Mouse (Mus musculus): ENCODE results near the gene Omt2a. TPM values are rescaled to one million over a fixed set of nuclear protein-coding genes. Genes with fewer than 3 reads are reported as not detected.
A peak's percentile ranks its signal among the peaks of the same experiment; 100 is the strongest.
"Not testable (repeated sequence)": the region's sequence is repeated elsewhere in the genome, so short reads cannot be mapped to it uniquely, and the experiment has no call there.

Gene Omt2a
- not detected in 2 replicates for polyA plus RNA-seq (2015; fragmentation: Nextera tagmentation; extraction: Ambion mirVana)

GRCm38 (mm10) chr9:78314696-78315095 is at the start of gene Omt2a:
Omt2a (minus strand) TSS chr9:78314796.
- Histone ChIP-seq H3K4me3 (no peak within 1 kb of the TSS), H3K27ac (replicated peaks) (no peak within 1 kb of the TSS), H3K36me3 (no peaks in the 10 kb centered on the region), H3K27me3 (no peaks in the 10 kb centered on the region), H3K9me3 (no peaks in the 10 kb centered on the region), H3K9ac (no peak within 1 kb of the TSS), H3K4me2 (no peak within 1 kb of the TSS), H3K4me1 (replicated peaks) (no peaks in the 10 kb centered on the region)
- no peak for ATAC-seq (ENCODE audit: low read depth)
- 82% methylated on average over 2 of the region's 2 CpGs for WGBS

- Histone ChIP-seq H3K27me3 (no peaks in the 10 kb centered on the region), H3K9me3 (no peaks in the 10 kb centered on the region), H3K36me3 (no peaks in the 10 kb centered on the region), H3K4me2 (no peak overlapping the region), H3K27ac (replicated peaks) (no peak overlapping the region), H3K4me1 (replicated peaks) (no peaks in the 10 kb centered on the region), H3K4me3 (no peak overlapping the region), H3K9ac (no peak overlapping the region)
- 78% methylated on average over 6 of the region's 6 CpGs for WGBS
- ATAC-seq (ENCODE audit: low read depth), result no peak
Observed at GRCm38 (mm10) chr9:78363374-78363773, 48.8 kb upstream of the Omt2a start.

- WGBS, result 52% methylated on average over 2 of the region's 2 CpGs
- no peak for ATAC-seq (ENCODE audit: low read depth)
- H3K4me2 ChIP-seq, result no peak overlapping the region
Observed at GRCm38 (mm10) chr9:78360484-78360872, 45.9 kb upstream of the Omt2a start.

GRCm38 (mm10) chr9:78359750-78360483 is 45.3 kb upstream of the Omt2a start:
- H3K4me2 ChIP-seq, result no peak overlapping the region
- no peaks in the 10 kb centered on the region for H3K4me1 ChIP-seq (replicated peaks)
- ATAC-seq (ENCODE audit: low read depth), result no peak
- no peaks in the 10 kb centered on the region for H3K27me3 ChIP-seq
- H3K9me3 ChIP-seq, result no peaks in the 10 kb centered on the region
- 86% methylated on average over 6 of the region's 6 CpGs for WGBS
- H3K36me3 ChIP-seq, result no peaks in the 10 kb centered on the region
- H3K27ac ChIP-seq (replicated peaks), result no peak overlapping the region
- H3K4me3 ChIP-seq, result no peak overlapping the region
- H3K9ac ChIP-seq, result no peak overlapping the region

More at GRCm38 (mm10) chr9:78360484-78360872, 45.9 kb upstream of the Omt2a start:
- H3K36me3 ChIP-seq, result no peaks in the 10 kb centered on the region
- H3K9me3 ChIP-seq, result no peaks in the 10 kb centered on the region
- no peak overlapping the region for H3K9ac ChIP-seq
- no peak overlapping the region for H3K27ac ChIP-seq (replicated peaks)
- H3K27me3 ChIP-seq, result no peaks in the 10 kb centered on the region
- H3K4me3 ChIP-seq, result no peak overlapping the region
- no peaks in the 10 kb centered on the region for H3K4me1 ChIP-seq (replicated peaks)

DNA sequence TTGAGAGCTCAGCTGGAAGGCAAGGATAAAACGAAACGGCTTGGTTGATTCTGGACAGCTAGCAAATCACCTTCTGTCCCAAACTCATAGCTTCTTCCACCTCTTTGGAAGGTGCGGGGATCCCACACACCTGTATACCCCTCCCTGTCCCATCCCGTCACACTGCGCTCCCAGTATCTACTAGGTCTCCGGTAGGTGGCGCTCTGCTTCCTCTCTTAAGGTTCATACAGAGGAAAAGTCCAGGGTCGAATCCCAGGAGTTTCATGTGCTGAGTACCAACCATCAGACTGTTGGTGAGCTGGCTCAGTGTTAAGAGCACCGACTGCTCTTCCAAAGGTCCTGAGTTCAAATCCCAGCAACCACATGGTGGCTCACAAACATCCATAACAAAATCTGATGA is 43.5 kb upstream of the Omt2a start:
- ATAC-seq (ENCODE audit: low read depth), result peak; percentile 43; the same call in 1 of the 2 replicates
- H3K27me3 ChIP-seq, result no peaks in the 10 kb centered on the region

DNA sequence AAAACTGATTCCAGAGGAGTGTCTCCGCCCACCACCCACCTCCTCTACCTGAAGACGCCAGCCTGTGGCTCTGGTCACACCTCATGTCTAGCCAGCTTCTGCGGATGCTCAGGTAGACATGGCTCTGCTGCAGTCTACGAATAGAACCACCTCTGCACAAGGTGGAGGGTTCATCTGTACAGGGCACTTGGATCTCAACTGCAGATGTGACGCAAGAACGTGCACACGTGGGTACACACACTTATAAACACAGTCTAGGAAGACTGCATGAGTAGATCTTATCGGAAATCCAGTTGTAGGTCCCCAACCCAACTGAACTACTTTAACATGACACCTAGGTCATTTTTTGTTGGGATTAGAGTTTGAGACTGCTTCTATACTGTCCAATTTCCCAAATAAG is 41.0 kb upstream of the Omt2a start, which contains the start of gene Gsta2:
Gene Gsta2, minus strand, starts transcription at position 178 of the 400 bp plus-strand sequence.
- Histone ChIP-seq H3K9me3 (no peaks in the 10 kb centered on the region), H3K4me1 (replicated peaks) (no peaks in the 10 kb centered on the region), H3K36me3 (no peaks in the 10 kb centered on the region), H3K27ac (replicated peaks) (no peak within 1 kb of the TSS), H3K4me3 (no peak within 1 kb of the TSS), H3K9ac (no peak within 1 kb of the TSS), H3K4me2 (no peak within 1 kb of the TSS), H3K27me3 (no peaks in the 10 kb centered on the region)
- WGBS, result 88% methylated on average over 8 of the region's 8 CpGs
- ATAC-seq (ENCODE audit: low read depth), result no peak

More for the DNA sequence above, 43.5 kb upstream of the Omt2a start:
- Histone ChIP-seq H3K4me2 (no peak overlapping the region), H3K9me3 (no peaks in the 10 kb centered on the region), H3K27ac (replicated peaks) (no peak overlapping the region), H3K9ac (no peak overlapping the region), H3K4me3 (no peak overlapping the region), H3K36me3 (no peaks in the 10 kb centered on the region), H3K4me1 (replicated peaks) (no peaks in the 10 kb centered on the region)
- 17% methylated on average over 9 of the region's 9 CpGs for WGBS

- Histone ChIP-seq H3K27ac (replicated peaks) (no peak overlapping the region), H3K36me3 (no peaks in the 10 kb centered on the region), H3K27me3 (no peaks in the 10 kb centered on the region), H3K4me1 (replicated peaks) (no peaks in the 10 kb centered on the region), H3K9me3 (no peaks in the 10 kb centered on the region), H3K9ac (no peak overlapping the region), H3K4me3 (no peak overlapping the region), H3K4me2 (no peak overlapping the region)
- WGBS, result 78% methylated on average over 11 of the region's 11 CpGs
- no peak for ATAC-seq (ENCODE audit: low read depth)
Observed at GRCm38 (mm10) chr9:78354665-78355578, 40.3 kb upstream of the Omt2a start.

DNA sequence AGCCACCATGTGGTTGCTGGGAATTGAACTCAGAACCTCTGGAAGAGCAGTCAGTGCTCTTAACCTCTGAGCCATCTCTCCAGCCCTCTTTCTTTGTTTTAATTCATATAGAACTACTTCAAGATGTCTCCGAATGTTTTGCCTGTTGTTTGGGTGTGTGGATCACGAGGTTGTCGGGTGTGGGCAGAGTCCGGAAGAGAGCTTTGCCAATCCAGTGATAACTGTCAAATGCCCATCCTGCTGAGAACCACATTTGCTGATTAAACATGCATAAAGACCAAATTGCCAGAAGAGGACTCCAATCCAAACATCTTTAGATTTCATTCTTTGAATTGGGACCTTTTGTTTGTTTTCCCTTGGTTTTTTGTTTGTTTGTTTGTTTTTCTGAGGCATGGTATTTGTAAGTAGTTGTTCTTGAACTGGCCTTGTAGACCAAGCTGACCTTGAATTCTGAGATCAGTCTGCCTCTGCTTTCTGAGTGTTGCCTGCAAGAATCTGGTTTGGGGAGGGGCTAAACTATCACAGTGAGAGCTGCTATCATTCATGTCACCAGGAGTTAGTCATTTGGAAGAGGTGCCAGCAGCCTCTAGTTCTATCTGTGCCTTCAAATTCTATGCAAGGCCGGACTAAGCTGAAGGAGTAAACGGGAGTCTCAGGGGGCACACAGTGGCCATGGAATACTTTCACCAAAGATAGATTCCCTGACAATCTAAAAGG is 37.1 kb upstream of the Omt2a start:
- H3K4me2 ChIP-seq, result no peak overlapping the region
- H3K4me3 ChIP-seq, result no peak overlapping the region
- no peak overlapping the region for H3K9ac ChIP-seq
- ATAC-seq (ENCODE audit: low read depth), result no peak
- no peak overlapping the region for H3K27ac ChIP-seq (replicated peaks)
- H3K4me1 ChIP-seq (replicated peaks), result no peaks in the 10 kb centered on the region
- no peaks in the 10 kb centered on the region for H3K9me3 ChIP-seq
- H3K36me3 ChIP-seq, result no peaks in the 10 kb centered on the region
- no peaks in the 10 kb centered on the region for H3K27me3 ChIP-seq
- 85% methylated on average over 6 of the region's 6 CpGs for WGBS

- not testable (repeated sequence) for H3K4me3 ChIP-seq; H3K27ac ChIP-seq (replicated peaks); H3K4me2 ChIP-seq; H3K27me3 ChIP-seq; H3K9me3 ChIP-seq; H3K36me3 ChIP-seq; ATAC-seq (ENCODE audit: low read depth); H3K9ac ChIP-seq; H3K4me1 ChIP-seq (replicated peaks)
Observed at GRCm38 (mm10) chr9:78350007-78350406, 35.4 kb upstream of the Omt2a start.

DNA sequence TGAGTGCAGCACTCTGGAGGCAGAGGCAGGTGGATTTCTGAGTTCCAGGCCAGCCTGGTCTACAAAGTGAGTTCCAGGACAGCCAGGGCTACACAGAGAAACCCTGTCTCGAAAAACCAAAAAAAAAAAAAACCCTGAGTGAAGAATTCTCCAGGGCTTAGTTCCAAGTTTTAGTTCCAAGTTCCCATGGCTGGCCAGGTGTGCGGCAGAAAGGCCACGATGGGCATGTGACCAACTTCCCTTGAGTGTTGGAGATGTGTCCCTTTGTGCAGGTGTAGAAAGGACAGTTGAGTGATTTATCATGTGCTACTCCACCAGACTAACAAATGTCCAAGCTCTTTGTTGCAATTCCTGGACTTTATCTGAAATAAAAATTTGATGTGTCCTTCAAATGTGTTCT is 34.5 kb upstream of the Omt2a start:
- H3K9ac ChIP-seq; H3K4me1 ChIP-seq (replicated peaks); ATAC-seq (ENCODE audit: low read depth); H3K9me3 ChIP-seq; H3K27ac ChIP-seq (replicated peaks); H3K36me3 ChIP-seq; H3K4me3 ChIP-seq; H3K4me2 ChIP-seq; H3K27me3 ChIP-seq: not testable (repeated sequence)
- WGBS, result 84% methylated on average over 3 of the region's 3 CpGs

GRCm38 (mm10) chr9:78348206-78349004 is 33.8 kb upstream of the Omt2a start:
- H3K4me2 ChIP-seq; H3K9ac ChIP-seq; ATAC-seq (ENCODE audit: low read depth); H3K4me1 ChIP-seq (replicated peaks); H3K9me3 ChIP-seq; H3K36me3 ChIP-seq; H3K27ac ChIP-seq (replicated peaks); H3K27me3 ChIP-seq; H3K4me3 ChIP-seq: not testable (repeated sequence)
- WGBS, result 72% methylated on average over 6 of the region's 6 CpGs

All from neural tube, embryonic 13.5 days (tissue).